Mouse (Mus musculus): ENCODE data around the gene Cfd. TPM values are rescaled to one million over a fixed set of nuclear protein-coding genes. Genes with fewer than 3 reads are reported as not detected.
"Not testable (repeated sequence)": the region's sequence is repeated elsewhere in the genome, so short reads cannot be mapped to it uniquely, and the experiment has no call there.

Cfd gene
- polyA plus RNA-seq, 1 experiment from 2014 or later: not detected

DNA sequence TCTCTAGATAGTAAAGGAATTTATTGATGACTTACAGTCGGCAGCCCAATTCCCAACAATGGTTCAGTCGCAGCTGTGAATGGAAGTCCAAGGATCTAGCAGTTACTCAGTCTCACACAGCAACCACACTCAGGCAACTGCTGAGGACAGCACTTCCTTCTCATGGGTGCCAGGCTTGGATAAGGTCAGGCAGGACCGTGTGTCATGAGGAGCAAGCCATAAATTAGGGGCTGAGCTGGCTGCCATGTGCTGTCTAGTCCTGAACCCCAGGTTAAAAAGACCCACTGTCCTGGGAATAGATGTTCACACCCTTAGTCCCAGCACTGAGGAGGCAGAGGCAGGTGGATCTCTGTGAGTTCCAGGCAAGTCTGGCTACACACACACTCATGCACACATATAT lies 5.7 kb upstream of the Cfd start:
- H3K27ac ChIP-seq (replicated peaks; ENCODE audit: low read depth, low read length); H3K4me1 ChIP-seq (ENCODE audit: control insufficient read depth, insufficient read depth, low read length); H3K36me3 ChIP-seq (replicated peaks; ENCODE audit: control insufficient read depth, insufficient read depth, low read depth, low read length); H3K9ac ChIP-seq (replicated peaks; ENCODE audit: low read length); DNase-seq (ENCODE audit: low spot score); H3K4me2 ChIP-seq (ENCODE audit: low read depth, low read length); H3K9me3 ChIP-seq (replicated peaks; ENCODE audit: control insufficient read depth, low read length); ATAC-seq (replicated peaks; ENCODE audit: insufficient number of reproducible peaks, low FRiP score, low TSS enrichment, low read depth); H3K27me3 ChIP-seq (ENCODE audit: control insufficient read depth, insufficient read depth, low read length); H3K4me3 ChIP-seq (ENCODE audit: low read depth, low read length): not testable (repeated sequence)
- 70% methylated on average over 2 of the region's 3 CpGs for WGBS

DNA sequence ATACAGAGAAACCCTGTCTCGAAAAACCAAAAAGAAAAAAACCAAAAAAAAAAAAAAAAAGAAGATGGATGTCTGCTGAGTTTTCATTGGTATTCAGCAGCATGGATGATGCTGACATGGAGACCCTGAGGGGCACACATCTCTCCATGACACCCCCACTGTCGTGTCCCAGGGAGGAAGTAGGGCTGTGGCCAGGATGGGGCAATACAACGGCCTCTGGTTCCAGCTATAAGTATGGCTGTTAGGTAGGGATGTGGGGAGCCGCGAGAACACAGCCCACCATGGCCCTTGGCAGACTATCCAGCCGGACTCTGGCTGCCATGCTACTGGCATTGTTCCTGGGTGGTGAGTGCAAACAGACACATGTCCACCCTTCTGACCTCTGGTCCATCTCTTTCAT lies 4.6 kb upstream of the Cfd start, which contains the start of gene Elane:
Elane (plus strand) TSS at position 194 of the 400 bp plus-strand sequence.
- H3K36me3 ChIP-seq (replicated peaks; ENCODE audit: control insufficient read depth, insufficient read depth, low read depth, low read length): no peaks in the 10 kb centered on the region
- no peak within 1 kb of the TSS for H3K4me2 ChIP-seq (ENCODE audit: low read depth, low read length)
- DNase-seq (ENCODE audit: low spot score): no peak
- peaks cover 6% of the 10 kb centered on the region; the same call in 1 of the 2 replicates for H3K27me3 ChIP-seq (ENCODE audit: control insufficient read depth, insufficient read depth, low read length)
- ATAC-seq (replicated peaks; ENCODE audit: insufficient number of reproducible peaks, low FRiP score, low TSS enrichment, low read depth): no peak
- no peaks in the 10 kb centered on the region for H3K9me3 ChIP-seq (replicated peaks; ENCODE audit: control insufficient read depth, low read length)
- no peak within 1 kb of the TSS for H3K27ac ChIP-seq (replicated peaks; ENCODE audit: low read depth, low read length)
- H3K4me3 ChIP-seq (ENCODE audit: low read depth, low read length): no peak within 1 kb of the TSS
- WGBS: 80% methylated on average over 6 of the region's 6 CpGs
- no peaks in the 10 kb centered on the region for H3K4me1 ChIP-seq (ENCODE audit: control insufficient read depth, insufficient read depth, low read length)
- no peak within 1 kb of the TSS for H3K9ac ChIP-seq (replicated peaks; ENCODE audit: low read length)

DNA sequence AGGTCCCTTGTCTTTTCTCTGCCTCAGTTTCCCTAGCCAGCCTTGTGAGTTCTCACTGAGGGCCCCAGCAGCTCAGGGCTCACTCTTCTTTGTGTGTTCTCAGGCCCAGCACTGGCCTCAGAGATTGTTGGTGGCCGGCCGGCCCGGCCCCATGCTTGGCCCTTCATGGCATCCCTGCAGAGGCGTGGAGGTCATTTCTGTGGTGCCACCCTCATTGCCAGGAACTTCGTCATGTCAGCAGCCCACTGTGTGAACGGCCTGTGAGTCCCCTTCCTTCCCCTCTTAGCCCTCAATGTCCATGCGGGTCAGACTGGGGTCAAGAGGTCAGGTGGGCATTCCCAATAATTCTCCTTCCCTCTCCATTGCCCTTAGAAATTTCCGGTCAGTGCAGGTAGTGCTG lies 4.0 kb upstream of the Cfd start:
- Histone ChIP-seq H3K4me3 (ENCODE audit: low read depth, low read length) (no peak overlapping the region), H3K4me1 (ENCODE audit: control insufficient read depth, insufficient read depth, low read length) (no peaks in the 10 kb centered on the region), H3K4me2 (ENCODE audit: low read depth, low read length) (no peak overlapping the region), H3K9me3 (replicated peaks; ENCODE audit: control insufficient read depth, low read length) (no peaks in the 10 kb centered on the region), H3K9ac (replicated peaks; ENCODE audit: low read length) (no peak overlapping the region), H3K36me3 (replicated peaks; ENCODE audit: control insufficient read depth, insufficient read depth, low read depth, low read length) (no peaks in the 10 kb centered on the region), H3K27me3 (ENCODE audit: control insufficient read depth, insufficient read depth, low read length) (peaks cover 6% of the 10 kb centered on the region; the same call in 1 of the 2 replicates), H3K27ac (replicated peaks; ENCODE audit: low read depth, low read length) (no peak overlapping the region)
- 77% methylated on average over 8 of the region's 8 CpGs for WGBS
- DNase-seq (ENCODE audit: low spot score) (no peak), ATAC-seq (replicated peaks; ENCODE audit: insufficient number of reproducible peaks, low FRiP score, low TSS enrichment, low read depth) (no peak)

DNA sequence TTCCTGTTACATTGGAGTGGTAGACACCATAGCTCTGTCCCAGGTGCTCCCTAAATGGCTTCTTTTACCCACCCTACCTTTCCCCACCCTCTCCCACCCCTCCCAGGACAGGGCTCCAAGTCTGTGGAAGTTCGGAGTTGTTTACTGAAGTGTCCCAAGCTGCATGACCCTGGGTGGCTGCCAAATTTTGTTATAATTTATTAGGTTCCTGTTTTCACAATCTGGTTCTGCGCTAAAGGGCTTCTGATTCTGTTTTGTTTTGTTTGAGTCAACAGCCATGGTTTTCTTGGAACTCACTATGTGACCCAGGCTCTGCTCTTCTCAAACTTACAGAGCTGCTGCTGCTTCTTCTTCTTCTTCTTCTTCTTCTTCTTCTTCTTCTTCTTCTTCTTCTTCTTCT lies 1.3 kb upstream of the Cfd start:
- ATAC-seq (replicated peaks; ENCODE audit: insufficient number of reproducible peaks, low FRiP score, low TSS enrichment, low read depth): no peak

DNA sequence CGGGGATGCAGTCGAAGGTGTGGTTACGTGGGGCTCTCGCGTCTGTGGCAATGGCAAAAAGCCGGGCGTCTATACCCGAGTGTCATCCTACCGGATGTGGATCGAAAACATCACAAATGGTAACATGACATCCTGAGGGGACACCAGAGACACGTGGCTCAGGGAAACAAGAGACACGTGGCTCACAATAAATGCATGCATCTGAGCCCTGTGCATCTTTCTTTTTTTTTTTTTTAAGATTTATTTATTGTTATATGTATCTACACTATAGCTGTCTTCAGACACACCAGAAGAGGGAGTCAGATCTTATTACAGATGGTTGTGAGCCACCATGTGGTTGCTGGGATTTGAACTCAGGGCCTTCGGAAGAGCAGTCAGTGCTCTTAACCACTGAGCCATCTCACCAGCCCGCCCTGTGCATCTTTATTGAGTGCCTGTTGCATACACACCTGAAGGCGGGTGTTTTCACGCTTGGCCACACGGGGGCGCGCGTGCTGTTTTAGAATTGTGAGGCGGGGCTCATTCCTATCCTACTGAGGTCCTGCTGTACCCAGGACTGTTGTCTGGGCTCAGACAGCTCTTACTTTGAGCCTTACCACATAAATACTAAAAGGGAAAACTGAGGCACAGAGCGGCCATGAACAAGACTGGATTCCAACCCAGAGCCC lies 1.9 kb downstream of the Cfd start:
- not testable (repeated sequence) for H3K27ac ChIP-seq (replicated peaks; ENCODE audit: low read depth, low read length); H3K4me2 ChIP-seq (ENCODE audit: low read depth, low read length); H3K27me3 ChIP-seq (ENCODE audit: control insufficient read depth, insufficient read depth, low read length); H3K9me3 ChIP-seq (replicated peaks; ENCODE audit: control insufficient read depth, low read length); H3K36me3 ChIP-seq (replicated peaks; ENCODE audit: control insufficient read depth, insufficient read depth, low read depth, low read length); ATAC-seq (replicated peaks; ENCODE audit: insufficient number of reproducible peaks, low FRiP score, low TSS enrichment, low read depth); H3K9ac ChIP-seq (replicated peaks; ENCODE audit: low read length); H3K4me1 ChIP-seq (ENCODE audit: control insufficient read depth, insufficient read depth, low read length); H3K4me3 ChIP-seq (ENCODE audit: low read depth, low read length)
- peak; percentile 86 for DNase-seq (ENCODE audit: low spot score)
- WGBS: 49% methylated on average over 22 of the region's 22 CpGs

More for the DNA sequence above, 1.3 kb upstream of the Cfd start:
- Histone ChIP-seq H3K9ac (replicated peaks; ENCODE audit: low read length) (no peak overlapping the region), H3K27ac (replicated peaks; ENCODE audit: low read depth, low read length) (no peak overlapping the region), H3K27me3 (ENCODE audit: control insufficient read depth, insufficient read depth, low read length) (no peaks in the 10 kb centered on the region), H3K36me3 (replicated peaks; ENCODE audit: control insufficient read depth, insufficient read depth, low read depth, low read length) (no peaks in the 10 kb centered on the region), H3K4me1 (ENCODE audit: control insufficient read depth, insufficient read depth, low read length) (no peaks in the 10 kb centered on the region), H3K9me3 (replicated peaks; ENCODE audit: control insufficient read depth, low read length) (no peaks in the 10 kb centered on the region), H3K4me3 (ENCODE audit: low read depth, low read length) (no peak overlapping the region), H3K4me2 (ENCODE audit: low read depth, low read length) (no peak overlapping the region)
- WGBS: 86% methylated on average over 2 of the region's 2 CpGs
- no peak for DNase-seq (ENCODE audit: low spot score)

DNA sequence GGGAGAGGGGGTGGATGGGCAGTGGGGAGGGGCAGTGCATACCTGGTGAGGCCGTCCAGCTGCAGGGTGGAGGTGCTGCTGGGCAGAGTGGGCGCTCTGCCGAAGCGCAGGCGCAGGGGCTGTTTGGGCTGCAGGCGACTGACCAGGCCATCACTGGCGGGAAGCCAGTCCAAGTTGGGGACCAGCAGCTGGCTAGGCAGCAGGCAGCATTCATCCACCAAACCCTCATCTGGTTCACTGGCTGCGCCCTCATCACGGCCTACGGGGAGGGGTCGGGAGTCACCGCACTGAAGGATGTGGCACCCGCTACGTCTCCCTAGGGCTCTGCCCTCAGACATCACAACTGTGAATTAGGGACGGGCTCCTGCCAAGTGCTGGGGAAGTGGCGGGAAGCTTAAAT lies 5.7 kb downstream of the Cfd start:
- Histone ChIP-seq H3K4me3 (ENCODE audit: low read depth, low read length) (no peak overlapping the region), H3K9me3 (replicated peaks; ENCODE audit: control insufficient read depth, low read length) (no peaks in the 10 kb centered on the region; the same call in 1 of the 2 replicates), H3K27me3 (ENCODE audit: control insufficient read depth, insufficient read depth, low read length) (no peaks in the 10 kb centered on the region), H3K27ac (replicated peaks; ENCODE audit: low read depth, low read length) (no peak overlapping the region), H3K4me2 (ENCODE audit: low read depth, low read length) (no peak overlapping the region), H3K9ac (replicated peaks; ENCODE audit: low read length) (no peak overlapping the region), H3K4me1 (ENCODE audit: control insufficient read depth, insufficient read depth, low read length) (no peaks in the 10 kb centered on the region), H3K36me3 (replicated peaks; ENCODE audit: control insufficient read depth, insufficient read depth, low read depth, low read length) (peaks cover 4% of the 10 kb centered on the region)
- 92% methylated on average over 16 of the region's 16 CpGs for WGBS
- no peak for DNase-seq (ENCODE audit: low spot score)
- no peak for ATAC-seq (replicated peaks; ENCODE audit: insufficient number of reproducible peaks, low FRiP score, low TSS enrichment, low read depth)

DNA sequence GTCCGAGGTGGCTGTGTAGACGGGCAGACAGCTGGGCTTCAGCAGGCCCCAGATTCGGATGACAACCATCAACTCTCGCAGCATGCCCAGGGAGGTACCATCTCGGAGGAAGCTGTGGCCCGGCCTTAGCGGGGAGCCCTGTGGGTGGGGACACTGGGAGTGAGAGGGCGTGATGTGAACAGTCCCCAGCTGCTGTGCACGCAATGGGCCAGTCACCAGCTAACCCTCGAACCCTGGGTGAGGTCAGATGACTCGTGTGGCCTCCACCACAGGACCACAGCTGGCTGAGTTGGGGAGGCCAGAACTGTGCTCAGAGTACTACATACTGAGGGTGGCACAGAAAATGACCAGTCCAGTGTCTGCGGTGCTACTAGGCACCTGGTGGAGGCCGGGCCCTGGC lies 6.2 kb downstream of the Cfd start:
- H3K36me3 ChIP-seq (replicated peaks; ENCODE audit: control insufficient read depth, insufficient read depth, low read depth, low read length): peaks cover 4% of the 10 kb centered on the region
- no peak overlapping the region for H3K27ac ChIP-seq (replicated peaks; ENCODE audit: low read depth, low read length)
- DNase-seq (ENCODE audit: low spot score) (no peak), ATAC-seq (replicated peaks; ENCODE audit: insufficient number of reproducible peaks, low FRiP score, low TSS enrichment, low read depth) (no peak)
- no peak overlapping the region for H3K9ac ChIP-seq (replicated peaks; ENCODE audit: low read length)
- no peak overlapping the region for H3K4me3 ChIP-seq (ENCODE audit: low read depth, low read length)
- no peaks in the 10 kb centered on the region; the same call in 1 of the 2 replicates for H3K9me3 ChIP-seq (replicated peaks; ENCODE audit: control insufficient read depth, low read length)
- no peaks in the 10 kb centered on the region for H3K27me3 ChIP-seq (ENCODE audit: control insufficient read depth, insufficient read depth, low read length)
- WGBS: 85% methylated on average over 13 of the region's 13 CpGs
- no peak overlapping the region for H3K4me2 ChIP-seq (ENCODE audit: low read depth, low read length)
- no peaks in the 10 kb centered on the region for H3K4me1 ChIP-seq (ENCODE audit: control insufficient read depth, insufficient read depth, low read length)

DNA sequence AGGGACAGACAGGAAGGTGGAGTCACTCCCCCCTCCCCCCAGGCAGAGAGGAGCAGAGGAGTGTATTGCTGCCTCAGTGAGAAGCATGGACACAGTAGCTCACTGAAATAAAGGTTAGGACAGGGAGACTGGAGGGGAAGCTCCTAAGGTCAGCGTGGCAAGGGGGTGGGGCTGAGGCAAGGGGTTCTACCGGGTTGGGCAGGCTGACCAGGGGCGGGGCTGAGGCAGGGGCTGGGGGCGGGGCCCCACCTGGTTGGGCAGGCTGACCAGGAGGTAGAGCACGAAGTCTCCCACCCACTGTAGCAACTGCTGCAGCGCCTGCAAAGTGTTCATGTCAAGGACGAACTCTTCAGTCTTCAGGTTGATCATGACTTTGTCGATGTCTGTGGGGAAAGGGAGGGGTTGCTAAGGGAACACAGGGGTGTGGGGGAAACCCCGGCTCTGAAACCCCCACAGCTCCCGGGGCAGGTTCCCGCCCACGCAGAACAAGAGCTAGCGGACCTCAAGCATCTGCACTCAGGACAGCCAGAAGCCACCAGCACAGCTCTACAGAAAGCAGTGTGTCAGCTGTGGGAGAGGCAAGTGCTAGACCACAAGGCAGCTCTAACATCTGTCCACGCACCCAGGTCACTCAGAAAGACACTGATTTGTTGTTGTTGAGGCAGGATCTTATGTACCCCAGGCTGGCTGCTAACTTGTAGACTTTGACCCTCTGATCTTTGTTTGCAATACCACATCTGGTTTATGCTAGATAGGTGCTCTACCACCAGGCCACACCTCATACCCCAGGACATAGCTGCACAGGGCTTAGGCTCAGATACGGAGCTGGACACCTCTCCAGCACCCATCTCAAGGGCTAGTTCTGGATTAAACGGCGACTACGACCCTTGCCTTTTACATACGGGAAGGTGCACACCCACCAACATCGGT lies 6.9 kb downstream of the Cfd start:
- Histone ChIP-seq H3K4me1 (ENCODE audit: control insufficient read depth, insufficient read depth, low read length) (no peaks in the 10 kb centered on the region), H3K27ac (replicated peaks; ENCODE audit: low read depth, low read length) (no peak overlapping the region), H3K9me3 (replicated peaks; ENCODE audit: control insufficient read depth, low read length) (no peaks in the 10 kb centered on the region; the same call in 1 of the 2 replicates), H3K27me3 (ENCODE audit: control insufficient read depth, insufficient read depth, low read length) (no peaks in the 10 kb centered on the region), H3K4me2 (ENCODE audit: low read depth, low read length) (no peak overlapping the region), H3K4me3 (ENCODE audit: low read depth, low read length) (no peak overlapping the region), H3K36me3 (replicated peaks; ENCODE audit: control insufficient read depth, insufficient read depth, low read depth, low read length) (peaks cover 6% of the 10 kb centered on the region), H3K9ac (replicated peaks; ENCODE audit: low read length) (peak overlapping the region; percentile 13; the same call in 1 of the 2 replicates)
- no peak for ATAC-seq (replicated peaks; ENCODE audit: insufficient number of reproducible peaks, low FRiP score, low TSS enrichment, low read depth)
- no peak for DNase-seq (ENCODE audit: low spot score)
- WGBS: 51% methylated on average over 20 of the region's 20 CpGs
